Mouse (Mus musculus) adipose tissue, adult 10 weeks (tissue): ENCODE measurements around the gene Tmem215. TPM values are rescaled to one million over a fixed set of nuclear protein-coding genes. Genes with fewer than 3 reads are reported as not detected.

Experiments used
- polyA plus RNA-seq: library from polyadenylated mRNA; stranded (reverse); fragments of 350-450 nt; fragmentation: Illumina TruSeq; extraction: RNeasy Lipid Tissue Mini Kit (QIAGEN cat#74804); gene quantifications from one replicate; pipeline ENCODE4 v1.2.3, GENCODE M21; 2014; ENCODE audit warnings: low read depth, low replicate concordance

Tmem215 gene
- polyA plus RNA-seq: not detected

DNA sequence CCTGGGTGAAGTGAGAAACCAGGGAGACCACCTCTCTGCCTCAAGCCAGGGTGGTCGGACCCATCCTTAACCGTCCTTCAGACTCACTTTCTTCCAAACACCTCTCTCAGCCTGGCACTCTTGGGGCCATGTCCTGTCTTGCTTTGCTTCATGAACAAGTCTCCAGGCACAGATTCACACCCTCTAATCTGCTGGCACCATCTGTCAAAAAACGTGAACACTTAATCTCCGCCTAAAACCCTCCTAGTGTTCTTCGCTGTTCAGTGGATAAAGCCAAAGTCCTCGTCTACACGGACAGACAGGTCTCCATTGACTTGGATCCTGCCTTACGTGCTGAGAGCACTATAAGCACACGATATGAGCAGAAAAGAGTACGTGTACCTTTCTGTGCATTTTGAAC lies at the start of gene Tmem215:
Gene Tmem215 (plus strand): TSS at position 301 of the 400 bp plus-strand sequence.

Other genes starting within 250 kb of the Tmem215 start
- 22.1 TPM for gene Ddx58, start 232.4 kb upstream of the Tmem215 start, polyA plus RNA-seq
- gene Smim27, start 202.6 kb upstream of the Tmem215 start, polyA plus RNA-seq: 17.5 TPM
- gene Topors, start 202.3 kb upstream of the Tmem215 start, polyA plus RNA-seq: 17.9 TPM
- gene Ndufb6, start 192.8 kb upstream of the Tmem215 start, polyA plus RNA-seq: 133 TPM
- 21.0 TPM for gene Aptx, start 231.0 kb downstream of the Tmem215 start, polyA plus RNA-seq
- 198 TPM for gene Dnaja1, start 250.0 kb downstream of the Tmem215 start, polyA plus RNA-seq